Comparison of ENCODE assay signal across 14 mouse cellular contexts in the genomic region with DNA sequence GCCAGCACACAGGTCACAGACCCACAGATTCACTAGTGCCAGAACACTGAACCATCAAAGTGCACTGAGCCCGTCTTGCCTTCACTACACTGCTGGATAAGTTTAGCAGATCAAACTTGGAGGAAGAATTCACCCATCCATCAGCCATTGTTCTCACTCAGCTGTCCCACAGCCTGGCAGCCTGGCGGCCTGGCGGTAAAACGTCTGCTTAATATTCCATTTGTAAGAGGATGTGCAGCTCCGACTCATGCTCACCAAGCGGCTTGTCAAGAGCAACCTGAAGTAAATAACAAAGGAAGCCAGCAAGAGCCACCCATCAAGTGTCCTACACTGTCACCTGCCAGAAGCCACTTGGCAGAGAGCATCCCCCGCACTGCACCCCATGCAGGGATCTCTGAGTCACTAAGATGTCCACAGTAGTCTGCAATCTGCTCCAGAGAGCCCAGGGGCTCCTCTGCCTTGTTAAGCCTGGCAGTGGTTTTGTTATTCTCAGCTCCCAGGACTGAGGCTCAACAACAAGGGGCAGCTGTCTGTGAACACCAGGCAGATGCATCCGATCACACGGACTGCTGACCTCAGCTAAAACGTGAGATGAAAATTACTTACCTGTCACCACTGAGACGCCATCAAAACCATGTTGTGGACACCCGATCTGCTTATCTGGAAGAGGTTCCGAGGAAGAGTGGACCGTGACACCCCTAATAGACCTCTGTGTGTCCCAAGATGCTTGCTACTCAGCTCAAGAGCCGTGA.
DNase-seq lines count a peak whose midpoint lies in the region; ATAC-seq and TF ChIP-seq lines count a peak whose summit lies in the region.
"Had no signal": no experiment of that assay in that cellular context is flagged by ENCODE, and none has a peak within 500 bp of the region (broad histone marks: within the 10 kb centered on the region; RNA-seq: fewer than 3 reads in every experiment).

No protein-coding gene starts in this region.

- 85% methylated on average over 15 of the region's 15 CpGs for WGBS in forebrain, embryonic 10.5 days
- 68% methylated on average over 15 of the region's 15 CpGs for WGBS in forebrain, embryonic 15.5 days
- 68% methylated on average over 15 of the region's 15 CpGs for WGBS in spleen, adult 2 months
- 49% methylated on average over 15 of the region's 15 CpGs for WGBS in midbrain, postnatal 0 days

- H3K4me1 ChIP-seq in forebrain, embryonic 10.5 days: 0 out of 2 replicates have a peak, but pooled peaks cover 8% of the 10 kb centered on the region
- H3K4me1 ChIP-seq in forebrain, embryonic 15.5 days: 0 out of 2 replicates have a peak, but pooled peaks cover 7% of the 10 kb centered on the region
- H3K4me1 ChIP-seq in spleen, adult 2 months (ENCODE audit: control insufficient read depth, insufficient read depth, insufficient read length): peaks cover 24% of the 10 kb centered on the region; the same call in 1 of the 2 replicates
- no peaks in the 10 kb centered on the region for H3K4me1 ChIP-seq in midbrain, postnatal 0 days (ENCODE audit: insufficient read depth, low read length)

- no peaks in the 10 kb centered on the region for H3K9me3 ChIP-seq in forebrain, embryonic 10.5 days
- H3K9me3 ChIP-seq in forebrain, embryonic 15.5 days: no peaks in the 10 kb centered on the region
- no peaks in the 10 kb centered on the region for H3K9me3 ChIP-seq in midbrain, postnatal 0 days (ENCODE audit: low read length)
- H3K9me3 ChIP-seq: kidney, embryonic 15.5 days had no signal

- H3K9ac ChIP-seq in forebrain, embryonic 15.5 days (replicated peaks): no peak overlapping the region
- H3K9ac ChIP-seq in midbrain, postnatal 0 days (replicated peaks; ENCODE audit: low read length, poor library complexity, severe bottlenecking): no peak overlapping the region
- H3K9ac ChIP-seq: kidney, embryonic 15.5 days; liver, embryonic 14.5 days had no signal

- no peaks in the 10 kb centered on the region for H3K27me3 ChIP-seq in forebrain, embryonic 10.5 days (ENCODE audit: poor library complexity, severe bottlenecking)
- H3K27me3 ChIP-seq in forebrain, embryonic 15.5 days: no peaks in the 10 kb centered on the region
- H3K27me3 ChIP-seq in spleen, adult 2 months (ENCODE audit: control insufficient read depth, insufficient read depth, low read length): no peaks in the 10 kb centered on the region
- H3K27me3 ChIP-seq in midbrain, postnatal 0 days (ENCODE audit: insufficient read depth, low read length): no peaks in the 10 kb centered on the region
- H3K27me3 ChIP-seq: kidney, embryonic 15.5 days had no signal

- TF ChIP-seq CTCF in spleen, adult 2 months (IDR thresholded peaks at IDR 0.05; ENCODE audit: extremely low read depth, insufficient read depth, insufficient read length, insufficient replicate concordance): no peak
- no peak for TF ChIP-seq CTCF in midbrain, postnatal 0 days (IDR thresholded peaks at IDR 0.05)

- no peak overlapping the region for H3K4me3 ChIP-seq in forebrain, embryonic 10.5 days
- no peak overlapping the region for H3K4me3 ChIP-seq in forebrain, embryonic 15.5 days
- peak overlapping the region; percentile 31; the same call in 1 of the 2 replicates for H3K4me3 ChIP-seq in spleen, adult 2 months (ENCODE audit: extremely low read depth, insufficient read depth, insufficient read length)
- H3K4me3 ChIP-seq in midbrain, postnatal 0 days (ENCODE audit: low read depth, low read length): no peak overlapping the region
- H3K4me3 ChIP-seq: kidney, embryonic 15.5 days; myocyte had no signal

- no peak overlapping the region for H3K4me2 ChIP-seq in forebrain, embryonic 15.5 days (replicated peaks)
- no peak overlapping the region for H3K4me2 ChIP-seq in midbrain, postnatal 0 days (ENCODE audit: low read depth, low read length, poor library complexity, severe bottlenecking)
- H3K4me2 ChIP-seq: heart, embryonic 11.5 days; kidney, embryonic 15.5 days had no signal

- no peak for ATAC-seq in forebrain, embryonic 15.5 days (replicated peaks)
- no peak for ATAC-seq in midbrain, postnatal 0 days (ENCODE audit: low FRiP score)

- DNase-seq in forebrain, embryonic 10.5 days (ENCODE audit: extremely low spot score, low spot score): no peak
- peak in 1 of 2 experiments; percentile 24 for DNase-seq in spleen, adult 2 months (ENCODE audit: low read depth in 1 of 2, low spot score in 2 of 2)
- DNase-seq in spleen, adult 18-20 months: no peak
- peak; percentile 38 to 58 for DNase-seq in cerebellum, postnatal 10 days
- peak; percentile 33 for DNase-seq in midbrain, postnatal 0 days (ENCODE audit: low spot score)
- no peak for DNase-seq in spleen, adult 12 weeks (ENCODE audit: low spot score)
- no peak for DNase-seq in urinary bladder, postnatal 14 days (ENCODE audit: low spot score)
- DNase-seq: gastrocnemius, postnatal 10 days had no signal

- 0 out of 2 replicates have a peak overlapping the region, but pooled peaks have one; percentile 5 for H3K27ac ChIP-seq in forebrain, embryonic 10.5 days
- no peak overlapping the region for H3K27ac ChIP-seq in forebrain, embryonic 15.5 days (replicated peaks)
- H3K27ac ChIP-seq in spleen, adult 2 months (ENCODE audit: insufficient read depth, low read length): peak overlapping the region; percentile 89
- H3K27ac ChIP-seq in midbrain, postnatal 0 days (ENCODE audit: low read depth, low read length): no peak overlapping the region
- H3K27ac ChIP-seq: kidney, embryonic 15.5 days; liver, embryonic 14.5 days had no signal

- H3K36me3 ChIP-seq in forebrain, embryonic 10.5 days (replicated peaks): no peaks in the 10 kb centered on the region
- no peaks in the 10 kb centered on the region for H3K36me3 ChIP-seq in forebrain, embryonic 15.5 days
- no peaks in the 10 kb centered on the region for H3K36me3 ChIP-seq in spleen, adult 2 months (ENCODE audit: control insufficient read depth, insufficient read depth, low read length)
- H3K36me3 ChIP-seq in midbrain, postnatal 0 days (ENCODE audit: insufficient read depth, low read length): no peaks in the 10 kb centered on the region
- H3K36me3 ChIP-seq: G1E; kidney, embryonic 15.5 days had no signal

- no peak for TF ChIP-seq POLR2A in spleen, adult 2 months (IDR thresholded peaks at IDR 0.05; ENCODE audit: low read depth, low read length)

Comparison
In these comparisons a context has a peak if more than half of its experiments do, and no peak if none do; other contexts are left out.
1. H3K27ac ChIP-seq: peak in forebrain, embryonic 10.5 days (single experiment) and spleen, adult 2 months (single experiment); none in forebrain, embryonic 15.5 days (single experiment) and midbrain, postnatal 0 days (single experiment).
2. DNase-seq: peak in cerebellum, postnatal 10 days (2 of 2) and midbrain, postnatal 0 days (single experiment); none in forebrain, embryonic 10.5 days (single experiment), spleen, adult 18-20 months (0 of 2), spleen, adult 12 weeks (single experiment) and urinary bladder, postnatal 14 days (single experiment).